Mouse (Mus musculus) embryo, embryonic 9.5 days (tissue): ENCODE measurements around the gene Btbd35f20.
"Not testable (repeated sequence)": the region's sequence is repeated elsewhere in the genome, so short reads cannot be mapped to it uniquely, and the experiment has no call there.

Source experiments
- DNase-seq: peaks from one replicate; pipeline ENCODE4 v3.0.0-alpha.2; 2017; ENCODE audit errors: extremely low spot score

The Btbd35f20 gene

GRCm38 (mm10) chrX:4291145-4291544 is at the start of gene Btbd35f20:
Gene Btbd35f20 (minus strand): TSS chrX:4291245.
- DNase-seq: not testable (repeated sequence)
